Mouse (Mus musculus) limb, embryonic 14.5 days (tissue): ENCODE results near the gene Tnrc6b. TPM values are rescaled to one million over a fixed set of nuclear protein-coding genes. Genes with fewer than 3 reads are reported as not detected.

Experiments
- ATAC-seq: fragments of 200-750 bp; cut with Nextera tagmentation; 2 replicates; pipeline ENCODE4 v1.8.0; 2017; ENCODE audit warnings: low read depth, moderate number of reproducible peaks, moderate TSS enrichment; ENCODE audit not compliant: low FRiP score
- DNase-seq: peaks from one replicate; pipeline ENCODE4 v3.0.0-alpha.2; 2015; ENCODE audit warnings: low spot score
- H3K27ac ChIP-seq: fragments of 300-500 bp; sonication (generic); replicated peaks from 2 replicates; pipeline ENCODE4 v1.5.1; 2014; ENCODE audit warnings: low read depth, mild to moderate bottlenecking, low read length, moderate library complexity, mixed read lengths
- H3K27me3 ChIP-seq: fragments of 300-500 bp; sonication (generic); 2 replicates; pipeline ENCODE4 v1.6.1; 2014; ENCODE audit warnings: low read length, mixed read lengths; ENCODE audit not compliant: control insufficient read depth, insufficient read depth
- H3K36me3 ChIP-seq: fragments of 300-500 bp; sonication (generic); 2 replicates; pipeline ENCODE4 v1.6.1; 2014; ENCODE audit warnings: mild to moderate bottlenecking, low read length, moderate library complexity, mixed read lengths; ENCODE audit not compliant: control insufficient read depth, insufficient read depth
- H3K4me1 ChIP-seq: fragments of 300-500 bp; sonication (generic); 2 replicates; pipeline ENCODE4 v1.6.1; 2014; ENCODE audit warnings: antibody characterized with exemption, low read length, mixed read lengths; ENCODE audit not compliant: control insufficient read depth, insufficient read depth
- H3K4me2 ChIP-seq: fragments of 300-500 bp; sonication (generic); replicated peaks from 2 replicates; pipeline ENCODE4 v1.6.1; 2014; ENCODE audit warnings: low read depth, mild to moderate bottlenecking, low read length, moderate library complexity; ENCODE audit not compliant: severe bottlenecking
- H3K4me3 ChIP-seq: fragments of 300-500 bp; sonication (generic); replicated peaks from 2 replicates; pipeline ENCODE4 v1.5.1; 2014; ENCODE audit warnings: low read length
- H3K9ac ChIP-seq: fragments of 300-500 bp; sonication (generic); 2 replicates; pipeline ENCODE4 v1.6.1; 2014; ENCODE audit warnings: mild to moderate bottlenecking, low read depth, low read length, moderate library complexity; ENCODE audit not compliant: severe bottlenecking
- H3K9me3 ChIP-seq: fragments of 300-500 bp; sonication (generic); 2 replicates; pipeline ENCODE4 v1.6.1; 2016; ENCODE audit warnings: low read length; ENCODE audit not compliant: control insufficient read depth
- POLR2A ChIP-seq: fragments of 200-500 bp; IDR thresholded peaks from 2 replicates; pipeline ENCODE4 v1.8.0; 2012; ENCODE audit warnings: inconsistent platforms, mild to moderate bottlenecking, moderate library complexity, borderline replicate concordance; ENCODE audit not compliant: insufficient read depth, insufficient read length; ENCODE audit errors: extremely low read depth
- WGBS: fragments of 180-500 bp; shearing (Covaris S2); extraction: QIAGEN DNeasy Blood & Tissue Kit; methylation state at CpG from one replicate; pipeline ENCODE4 v1.1.7; 2014; 5-methylcytosine and 5-hydroxymethylcytosine counted together
- polyA plus RNA-seq, 2 experiments: library from polyadenylated mRNA; depleted of rRNA in 1 of 2; stranded (reverse) in 1 of 2; unstranded in 1 of 2; fragments of >200 nt; fragmentation: Nextera tagmentation in 1 of 2; extraction: Ambion mirVana in 1 of 2; gene quantifications; 2 replicates each; pipeline versions ENCODE4 v1.2.1 to v1.2.3; 2012 to 2014

Gene Tnrc6b
- polyA plus RNA-seq, 2 experiments, result 12.5 to 15.8 TPM

DNA sequence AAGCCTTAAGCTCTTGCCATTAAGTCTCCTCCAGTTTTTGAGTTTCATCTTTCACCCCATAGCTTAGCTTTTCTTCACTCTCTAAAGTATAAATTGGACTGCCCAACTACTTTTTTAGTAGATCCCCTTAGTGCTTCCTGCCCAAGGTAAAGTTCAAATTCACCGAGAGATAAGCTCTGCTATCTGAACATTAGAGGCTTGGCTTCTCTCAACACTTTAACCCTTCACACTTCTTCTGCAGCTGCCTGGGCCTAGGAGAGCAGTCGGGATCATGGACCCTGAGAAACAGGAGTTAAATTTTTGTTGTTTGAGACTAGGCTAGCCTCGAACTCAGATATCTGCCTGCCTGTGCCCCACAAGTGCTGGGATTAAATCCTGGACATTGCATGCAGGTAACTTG is 120.1 kb downstream of the Tnrc6b start:
- no peak overlapping the region for H3K9ac ChIP-seq
- H3K9me3 ChIP-seq, result no peaks in the 10 kb centered on the region
- peaks cover 9% of the 10 kb centered on the region; the same call in 1 of the 2 replicates for H3K4me1 ChIP-seq
- H3K27me3 ChIP-seq, result no peaks in the 10 kb centered on the region
- no peak overlapping the region for H3K4me3 ChIP-seq
- no peak overlapping the region for H3K4me2 ChIP-seq
- TF ChIP-seq POLR2A, result no peak
- ATAC-seq, result no peak
- 75% methylated on average over 3 of the region's 3 CpGs for WGBS
- H3K36me3 ChIP-seq, result no peaks in the 10 kb centered on the region
- no peak for DNase-seq
- H3K27ac ChIP-seq, result no peak overlapping the region

- no peak for TF ChIP-seq POLR2A
- no peak for DNase-seq
- no peak for ATAC-seq
- no peak overlapping the region for H3K4me2 ChIP-seq
- no peaks in the 10 kb centered on the region for H3K36me3 ChIP-seq
- no peak overlapping the region for H3K27ac ChIP-seq
- peaks cover 6% of the 10 kb centered on the region; the same call in 1 of the 2 replicates for H3K4me1 ChIP-seq
- no peak overlapping the region for H3K9ac ChIP-seq
- no peaks in the 10 kb centered on the region for H3K9me3 ChIP-seq
- no peaks in the 10 kb centered on the region for H3K27me3 ChIP-seq
- H3K4me3 ChIP-seq, result no peak overlapping the region
- WGBS, result 70% methylated on average over 3 of the region's 3 CpGs
Observed at GRCm38 (mm10) chr15:80832808-80833207, 121.7 kb downstream of the Tnrc6b start.

- H3K27ac ChIP-seq, result no peak overlapping the region
- no peaks in the 10 kb centered on the region for H3K9me3 ChIP-seq
- no peak for DNase-seq
- H3K9ac ChIP-seq, result no peak overlapping the region
- 64% methylated on average over 3 of the region's 3 CpGs for WGBS
- H3K4me2 ChIP-seq, result no peak overlapping the region
- no peak overlapping the region for H3K4me3 ChIP-seq
- no peaks in the 10 kb centered on the region for H3K36me3 ChIP-seq
- no peaks in the 10 kb centered on the region for H3K27me3 ChIP-seq
- TF ChIP-seq POLR2A, result no peak
- peaks cover 6% of the 10 kb centered on the region; the same call in 1 of the 2 replicates for H3K4me1 ChIP-seq
- no peak for ATAC-seq
Observed at GRCm38 (mm10) chr15:80836246-80836645, 125.1 kb downstream of the Tnrc6b start.

- H3K27ac ChIP-seq, result no peak overlapping the region
- DNase-seq, result no peak
- 41% methylated on average over 4 of the region's 4 CpGs for WGBS
- peaks cover 6% of the 10 kb centered on the region; the same call in 1 of the 2 replicates for H3K4me1 ChIP-seq
- no peaks in the 10 kb centered on the region for H3K36me3 ChIP-seq
- no peak overlapping the region for H3K9ac ChIP-seq
- H3K9me3 ChIP-seq, result no peaks in the 10 kb centered on the region
- no peak for TF ChIP-seq POLR2A
- H3K27me3 ChIP-seq, result no peaks in the 10 kb centered on the region
- no peak for ATAC-seq
- H3K4me3 ChIP-seq, result no peak overlapping the region
- H3K4me2 ChIP-seq, result no peak overlapping the region
Observed at GRCm38 (mm10) chr15:80838836-80839235, 127.7 kb downstream of the Tnrc6b start.

DNA sequence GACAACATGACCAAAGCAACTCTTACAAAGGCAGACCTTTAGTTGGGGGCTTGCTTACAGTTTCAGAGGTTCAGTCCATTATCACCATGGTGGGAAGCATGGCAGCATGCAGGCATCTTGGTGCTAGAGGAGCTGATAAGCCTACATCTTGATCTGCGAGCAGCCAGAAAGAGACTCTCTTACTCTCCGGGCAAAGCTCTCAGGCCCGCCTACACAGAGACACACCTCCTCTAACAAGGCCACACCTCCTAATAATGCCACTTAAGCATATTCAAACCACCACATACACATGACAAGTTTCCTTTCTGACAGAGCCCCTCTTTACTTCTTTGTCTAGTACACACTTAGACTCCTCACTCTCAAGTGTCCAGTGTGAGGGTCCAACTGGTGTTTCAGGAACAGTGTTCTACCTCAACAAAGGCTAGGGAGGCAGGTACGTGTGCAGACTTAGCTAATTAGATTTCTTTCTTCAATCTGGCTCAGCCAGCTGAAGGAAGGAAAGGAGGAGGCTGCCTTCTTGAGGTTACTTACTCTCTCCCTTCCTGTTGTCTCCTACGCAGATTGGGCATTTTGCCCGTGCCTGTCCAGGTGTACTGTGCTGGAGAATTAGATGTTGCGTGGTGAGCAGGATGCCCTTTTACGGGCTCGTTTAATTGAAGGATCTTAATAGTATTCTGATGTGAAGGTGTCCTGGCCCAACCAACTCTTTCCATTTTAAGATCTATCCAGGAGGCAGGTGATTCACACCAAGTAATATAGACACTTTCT is 128.7 kb downstream of the Tnrc6b start:
- H3K4me1 ChIP-seq, result no peaks in the 10 kb centered on the region
- no peaks in the 10 kb centered on the region for H3K9me3 ChIP-seq
- H3K36me3 ChIP-seq, result no peaks in the 10 kb centered on the region
- no peak overlapping the region for H3K4me3 ChIP-seq
- 73% methylated on average over 9 of the region's 9 CpGs for WGBS
- H3K27ac ChIP-seq, result no peak overlapping the region
- no peak for ATAC-seq
- H3K27me3 ChIP-seq, result no peaks in the 10 kb centered on the region
- no peak for DNase-seq
- H3K4me2 ChIP-seq, result no peak overlapping the region
- TF ChIP-seq POLR2A, result no peak
- H3K9ac ChIP-seq, result no peak overlapping the region
